Mouse (Mus musculus) testis, adult 2 months (tissue): ENCODE measurements around the gene Mrpl38.

Source experiments
- CTCF ChIP-seq: fragments of 200-500 bp; IDR thresholded peaks from 2 replicates; pipeline ENCODE4 v1.5.1; 2012; ENCODE audit warnings: low read depth, mild to moderate bottlenecking, inconsistent platforms, low read length, moderate library complexity; ENCODE audit not compliant: control insufficient read depth, insufficient read depth, insufficient replicate concordance
- POLR2A ChIP-seq: fragments of 200-500 bp; IDR thresholded peaks from 2 replicates; pipeline ENCODE4 v1.6.1; 2012; ENCODE audit warnings: low read depth, mild to moderate bottlenecking, inconsistent platforms, low read length, moderate library complexity; ENCODE audit not compliant: control insufficient read depth

DNA sequence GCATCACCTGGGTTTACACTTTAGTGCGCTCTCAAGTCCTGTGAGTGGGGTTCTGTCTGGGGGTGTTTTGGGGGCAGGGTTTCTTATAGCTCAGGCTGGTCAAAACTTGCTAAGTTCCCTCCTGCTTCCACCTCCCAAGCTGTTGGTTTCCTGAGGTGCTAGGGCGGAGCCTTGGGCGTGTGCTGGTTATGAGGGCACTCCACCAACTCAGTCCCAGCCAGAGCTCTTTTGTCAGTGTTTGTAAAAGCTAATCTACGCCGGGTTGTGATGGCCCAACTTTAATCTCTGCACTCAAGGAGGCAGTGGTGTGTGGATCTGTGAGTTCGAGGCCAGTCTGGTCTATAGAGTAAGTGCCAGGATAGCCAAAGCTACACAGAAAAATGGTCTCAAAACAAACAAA is 54.5 kb downstream of the Mrpl38 start:
- no peak for TF ChIP-seq CTCF
- TF ChIP-seq POLR2A, result no peak
